Mouse (Mus musculus) skeletal muscle tissue, adult 2 months (tissue): ENCODE results near the gene Fndc1.
A peak's percentile ranks its signal among the peaks of the same experiment; 100 is the strongest.

Source experiments
- DNase-seq: peaks from one replicate; pipeline ENCODE4 v3.0.0-alpha.2; 2012; ENCODE audit warnings: low read depth, low spot score

The Fndc1 gene

DNA sequence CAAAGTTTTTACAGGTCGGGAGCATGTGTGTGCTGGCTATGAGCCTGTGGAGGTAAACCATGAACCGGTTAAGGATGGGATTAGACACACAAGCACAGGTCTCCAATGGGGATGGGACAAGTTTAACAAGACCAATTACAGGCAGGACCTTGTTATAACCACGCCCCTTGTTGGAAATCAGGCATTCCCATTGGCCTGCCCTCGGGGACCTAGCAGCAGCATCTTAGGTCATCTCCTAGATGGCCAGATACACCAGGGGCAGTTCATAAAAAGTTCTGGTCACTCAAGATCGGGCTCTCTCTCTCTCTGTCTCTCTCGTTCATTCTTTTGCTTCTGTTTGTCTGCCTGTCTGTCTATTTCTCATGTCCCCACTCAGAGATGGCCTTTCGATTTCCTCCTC, 6.9 kb downstream of the Fndc1 start:
- DNase-seq, result no peak

DNA sequence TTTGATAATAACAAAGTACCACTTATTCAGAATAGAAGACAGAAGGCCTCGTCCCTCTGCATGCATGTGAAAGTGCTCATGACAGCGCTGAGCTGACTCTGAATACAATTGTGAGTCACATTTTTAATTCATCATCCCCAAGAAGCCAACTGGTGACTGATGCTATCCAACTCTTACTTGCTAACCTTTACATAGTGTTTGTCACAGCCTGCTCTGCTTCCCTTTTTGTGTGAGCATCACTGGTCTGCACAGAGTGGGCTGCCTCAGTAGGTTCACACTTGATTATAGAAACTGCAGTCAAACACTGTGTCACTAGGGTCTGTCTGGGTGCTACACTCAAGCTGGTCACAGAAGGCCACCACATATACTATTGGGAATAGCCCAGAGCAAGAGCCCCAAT, 10.5 kb downstream of the Fndc1 start:
- no peak for DNase-seq

DNA sequence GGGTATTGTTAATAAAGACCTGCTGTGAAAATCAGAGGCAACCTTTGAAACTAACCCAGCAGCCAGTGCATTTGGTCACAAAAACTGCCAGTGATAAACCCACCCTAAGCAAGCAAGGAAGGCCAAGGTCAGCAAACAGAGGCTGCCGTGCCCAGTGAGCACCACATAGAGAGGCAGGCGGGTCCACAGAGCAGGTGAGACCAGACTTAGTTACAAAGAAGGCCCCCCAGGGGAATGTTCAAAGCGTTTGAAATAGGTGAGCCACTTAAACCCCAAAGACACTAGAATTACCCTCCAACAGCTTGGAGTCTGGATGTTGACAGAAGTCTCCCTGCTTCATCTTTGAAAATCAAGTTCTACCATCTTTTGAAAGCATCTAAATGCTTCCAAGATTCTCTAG, 12.7 kb downstream of the Fndc1 start:
- DNase-seq, result no peak

DNA sequence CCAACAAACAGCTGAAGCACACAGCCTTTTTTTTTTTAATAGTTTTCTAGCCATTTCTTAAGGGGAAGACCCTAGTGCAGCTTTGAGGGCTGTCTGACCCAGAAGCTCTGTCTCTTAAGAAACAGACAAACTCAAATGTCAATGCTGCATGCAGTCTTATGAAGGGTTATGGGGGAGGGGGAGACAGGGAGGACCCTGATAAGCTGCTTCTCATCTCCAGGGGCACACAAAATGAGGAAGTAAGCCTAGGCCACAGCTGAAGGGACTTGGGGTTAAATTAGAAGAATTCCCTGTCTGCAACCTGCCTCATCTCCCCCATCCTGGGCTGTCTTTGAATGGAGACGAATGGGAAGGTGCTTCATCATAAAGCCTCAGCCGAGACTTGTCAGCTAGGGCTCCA, 19.1 kb downstream of the Fndc1 start:
- no peak for DNase-seq

DNA sequence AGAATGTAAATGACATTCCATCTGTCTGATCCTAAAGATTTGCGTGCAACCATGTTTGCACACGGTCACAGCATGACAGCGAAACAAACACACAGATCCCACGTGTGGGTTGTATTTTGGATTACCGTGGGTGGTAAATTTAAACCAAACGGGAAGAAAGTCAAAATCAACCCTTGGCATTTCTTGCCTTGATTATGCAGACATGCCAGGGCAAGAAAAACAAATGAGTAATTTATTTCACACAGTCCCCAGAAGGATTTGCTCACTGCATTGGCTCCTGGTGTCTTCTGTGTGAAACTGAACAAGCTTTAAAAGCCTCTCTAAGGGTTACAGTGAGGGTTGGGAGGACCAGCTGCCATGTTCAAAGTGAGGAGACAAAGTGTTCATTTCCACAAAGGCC, 22.0 kb downstream of the Fndc1 start:
- DNase-seq, result no peak

DNA sequence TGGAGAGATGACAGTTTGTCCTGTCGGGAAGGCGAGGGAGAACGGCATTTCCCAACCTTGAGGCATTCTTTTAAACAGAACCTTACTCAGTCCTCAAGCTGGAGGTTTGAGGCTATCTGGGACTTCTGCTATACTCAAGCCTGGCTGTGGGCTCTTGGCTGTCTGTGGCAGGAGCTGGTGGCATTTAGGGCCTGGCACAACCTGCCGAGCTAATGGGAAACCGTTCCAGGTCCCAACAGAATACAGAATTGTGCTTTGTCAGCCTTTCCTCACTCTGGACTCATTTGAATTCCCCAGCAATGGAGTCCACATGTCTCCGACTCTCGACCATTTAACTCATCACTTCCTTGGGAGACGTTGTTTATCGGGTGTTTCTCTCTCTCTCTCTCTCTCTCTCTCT, 24.6 kb downstream of the Fndc1 start:
- no peak for DNase-seq

DNA sequence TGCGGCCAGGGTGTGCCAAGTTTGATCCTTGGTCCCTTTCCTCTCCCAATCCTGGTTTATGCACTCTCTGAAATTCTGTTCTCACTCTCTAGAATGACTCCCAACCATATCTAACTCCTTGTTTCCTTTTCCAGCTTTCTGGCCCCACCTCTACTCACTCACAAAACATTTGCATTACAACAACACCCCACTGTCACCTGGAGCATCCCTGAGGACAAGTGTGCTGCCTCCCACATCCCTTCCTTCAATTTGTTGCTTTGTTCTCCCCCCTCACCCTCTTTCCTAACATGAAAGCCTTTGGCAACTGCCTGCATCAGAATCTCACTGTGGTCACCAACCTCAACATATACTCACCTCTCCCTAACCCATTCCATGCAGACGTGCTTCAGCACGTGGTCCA, 27.2 kb downstream of the Fndc1 start:
- no peak for DNase-seq

DNA sequence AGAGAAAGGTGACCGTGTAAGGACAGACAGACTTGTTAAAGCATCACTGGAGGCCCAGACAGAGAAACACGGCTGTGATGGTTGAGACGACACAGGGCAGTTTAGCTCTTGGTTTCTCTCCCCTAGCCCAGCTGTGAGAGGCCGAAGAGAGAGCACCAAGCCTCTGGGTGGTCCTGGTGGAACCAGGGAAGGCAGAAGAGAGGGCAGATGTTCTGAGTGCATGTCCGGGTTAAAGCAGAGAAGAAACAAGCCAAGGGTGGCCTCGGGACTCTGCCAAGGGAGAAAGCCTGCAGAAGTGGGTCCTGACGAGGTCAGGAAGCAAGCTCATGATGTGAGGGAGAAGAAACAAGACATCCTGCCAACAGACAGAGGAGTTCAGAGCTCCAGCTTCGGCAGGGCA, 31.5 kb downstream of the Fndc1 start:
- DNase-seq, result no peak

DNA sequence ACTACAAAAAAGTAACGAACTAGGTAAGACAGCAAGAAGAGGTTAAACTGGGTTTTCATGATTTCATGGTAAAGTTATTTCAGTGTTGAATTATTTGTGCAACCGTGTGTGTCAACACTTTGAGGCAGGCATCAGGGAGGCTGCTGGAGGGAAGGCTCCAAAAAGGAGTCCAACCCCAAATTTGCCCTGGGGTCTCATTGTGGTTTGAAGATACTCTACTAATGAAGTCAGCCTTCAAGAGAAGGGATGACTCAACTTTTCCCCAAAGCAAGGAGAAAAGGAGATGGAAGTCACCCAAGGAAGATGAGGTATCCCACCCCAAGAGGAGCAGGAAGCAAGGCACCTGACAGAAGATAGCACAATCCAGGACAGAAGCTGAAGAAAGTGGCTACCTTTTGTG, 31.9 kb downstream of the Fndc1 start:
- peak; percentile 43 for DNase-seq

DNA sequence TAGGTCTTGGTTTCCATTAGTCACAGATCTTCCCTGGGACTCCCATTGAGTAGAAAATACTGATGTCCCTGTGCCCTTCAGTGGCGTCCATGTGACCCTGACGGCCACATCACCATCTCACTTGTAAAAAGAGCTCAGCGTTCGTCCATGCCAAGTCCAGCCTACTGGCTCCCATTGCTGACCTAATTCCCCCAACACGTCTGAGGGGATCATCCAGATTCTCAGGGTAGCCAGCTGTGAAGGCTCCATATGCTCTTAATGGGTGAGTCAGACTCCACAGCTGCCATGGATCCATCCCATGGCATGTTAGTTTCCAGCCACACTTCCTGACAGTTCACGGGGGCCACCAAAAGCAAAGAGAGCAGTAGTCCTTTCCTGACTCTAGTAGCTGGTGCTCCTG, 33.0 kb downstream of the Fndc1 start:
- peak; percentile 64 for DNase-seq

DNA sequence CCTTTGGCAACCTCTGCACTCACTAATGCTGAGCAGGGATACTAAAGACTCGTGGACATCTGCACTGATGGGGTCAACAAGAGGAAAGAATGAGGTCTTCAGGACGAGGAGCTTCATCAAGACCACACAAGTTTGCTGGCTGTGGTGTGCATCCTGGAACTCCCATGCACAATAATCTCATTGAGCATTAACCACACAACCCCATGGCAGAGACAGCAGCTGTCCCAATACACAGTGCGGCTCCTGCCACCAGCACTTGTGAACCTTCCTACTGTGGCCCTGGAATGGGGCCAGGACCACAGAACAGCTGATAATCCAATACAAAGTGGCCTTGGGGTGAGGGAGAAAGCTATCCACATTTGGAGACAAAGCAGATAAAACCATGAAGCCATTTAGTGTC, 36.6 kb downstream of the Fndc1 start:
- DNase-seq, result no peak

DNA sequence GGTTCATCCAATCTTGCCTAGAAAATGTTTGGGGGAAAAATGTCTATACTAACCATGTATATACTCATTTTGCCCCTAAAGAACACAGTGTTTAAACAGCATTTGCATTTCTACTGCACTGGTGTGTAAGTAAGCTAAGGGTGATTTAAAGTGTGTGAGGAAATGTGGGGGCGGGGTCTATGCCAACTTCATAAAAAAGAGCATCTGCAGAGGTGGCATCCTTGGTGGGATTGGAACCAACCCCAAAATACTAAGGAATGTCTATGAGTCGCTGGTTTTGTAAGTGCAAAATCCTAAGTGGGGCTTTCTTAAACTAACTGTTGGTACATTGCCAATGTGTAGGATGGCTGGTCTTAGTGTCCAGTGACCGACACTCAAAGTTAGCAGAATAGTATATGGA, 53.0 kb downstream of the Fndc1 start:
- no peak for DNase-seq

DNA sequence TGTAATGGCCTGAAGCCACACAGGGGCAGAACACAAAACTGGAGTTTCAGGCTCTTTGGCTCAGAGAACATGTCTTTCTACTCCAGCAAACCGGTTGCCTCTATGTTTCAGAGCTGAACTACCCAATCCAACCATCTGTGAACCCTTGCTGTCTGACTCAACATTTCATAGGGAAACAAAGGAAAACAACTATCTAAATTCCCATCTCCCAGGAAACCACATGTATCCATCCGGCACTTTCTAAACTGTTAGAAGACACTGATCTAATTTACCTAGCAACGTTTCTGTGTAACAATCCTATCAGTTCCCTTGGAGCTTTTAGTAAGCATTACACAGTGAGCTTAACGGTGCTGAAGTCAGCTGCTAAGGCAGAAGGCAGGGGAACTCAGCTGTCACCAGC, 67.3 kb downstream of the Fndc1 start:
- no peak for DNase-seq

DNA sequence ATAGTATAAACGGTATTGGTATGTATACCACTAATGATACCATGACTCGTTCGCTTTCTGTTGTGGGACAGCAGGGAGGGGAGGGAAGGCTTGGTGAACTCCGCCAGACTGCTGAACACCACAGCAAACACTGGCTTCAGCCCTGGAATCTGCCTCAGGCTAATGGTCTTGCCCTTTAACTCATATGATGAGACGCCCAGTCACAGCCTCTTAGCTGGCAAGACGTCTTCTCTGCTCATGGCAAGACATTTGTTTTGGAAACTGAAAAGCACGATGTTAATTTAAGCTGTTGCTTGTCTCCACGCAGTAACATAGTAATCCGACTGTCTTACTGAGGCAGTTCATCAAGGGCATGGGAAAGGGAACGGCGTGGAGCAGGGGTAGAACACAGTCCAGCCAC, 72.1 kb downstream of the Fndc1 start:
- DNase-seq, result peak; percentile 63

DNA sequence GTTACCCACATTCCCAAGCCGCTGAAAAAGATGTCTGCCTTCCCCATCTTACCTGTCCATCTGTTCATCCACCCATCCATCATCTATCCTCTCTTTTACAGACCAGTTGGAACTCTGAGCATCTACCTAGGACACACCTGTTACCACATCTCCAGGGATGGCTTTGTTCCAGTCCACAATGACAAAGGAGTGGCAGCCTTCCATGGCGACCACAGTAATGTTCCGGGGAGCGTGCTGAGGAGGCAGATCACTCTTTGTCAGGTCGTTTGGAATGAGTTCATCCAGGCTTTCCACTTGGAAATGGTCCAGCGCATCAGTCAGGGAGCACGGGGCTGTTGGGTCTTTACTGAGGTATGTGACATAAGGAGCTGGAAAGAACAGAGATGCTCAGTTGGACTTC, 73.7 kb downstream of the Fndc1 start:
- no peak for DNase-seq

DNA sequence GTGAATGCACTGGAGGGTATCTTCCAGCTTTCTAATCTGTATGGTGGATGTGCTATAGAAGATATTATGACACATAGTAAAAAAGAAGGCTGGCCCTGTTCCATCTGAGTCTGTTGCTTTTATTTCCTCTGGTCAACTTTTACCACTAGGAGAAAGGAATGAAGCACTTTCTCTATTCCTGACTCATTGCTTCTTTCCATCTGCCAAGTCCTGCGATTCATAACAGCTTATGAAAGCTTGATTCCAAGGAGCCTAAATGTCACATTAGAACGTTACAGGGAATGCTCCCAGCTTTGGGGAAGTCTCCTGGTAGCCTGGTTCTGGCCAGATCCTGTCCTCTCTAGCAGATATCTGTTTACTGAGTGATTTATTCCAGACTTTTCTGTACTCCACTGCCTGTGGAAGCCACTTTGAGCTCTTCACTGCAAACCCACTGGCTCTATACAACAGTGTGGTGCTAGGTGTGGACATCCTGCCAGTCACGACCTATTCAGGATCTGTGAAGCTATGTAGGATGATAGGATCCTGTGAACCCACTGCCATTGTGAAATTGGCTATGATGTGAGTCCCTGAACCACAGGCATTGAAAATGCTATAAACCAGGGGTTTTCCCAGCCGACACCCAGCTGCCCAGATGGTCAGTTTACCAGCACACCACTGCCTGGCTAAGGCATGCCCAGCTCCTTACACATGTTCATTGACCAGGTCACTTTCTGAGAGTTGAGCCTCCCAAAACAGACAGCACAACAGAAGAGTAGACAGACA, 77.9 kb downstream of the Fndc1 start:
- peak; percentile 48 for DNase-seq

DNA sequence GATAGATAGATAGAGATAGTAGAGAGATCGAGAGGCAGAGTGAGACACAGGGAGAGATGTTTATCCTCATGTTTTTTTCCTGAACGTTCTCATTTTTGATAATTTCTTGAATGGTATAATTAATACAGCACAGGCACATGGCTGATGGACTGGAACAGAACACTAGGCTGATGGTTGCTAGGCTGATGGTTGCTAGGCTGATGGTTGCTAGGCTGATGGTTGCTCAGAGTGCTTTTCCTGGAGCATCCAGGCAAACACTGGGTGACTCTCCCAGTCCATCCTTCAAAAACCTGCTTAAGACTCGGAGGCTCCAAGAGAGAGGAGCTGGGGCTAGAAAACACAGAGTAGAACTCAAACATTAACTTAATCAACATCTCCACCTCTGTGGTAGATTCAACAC, 80.3 kb downstream of the Fndc1 start:
- DNase-seq, result no peak

DNA sequence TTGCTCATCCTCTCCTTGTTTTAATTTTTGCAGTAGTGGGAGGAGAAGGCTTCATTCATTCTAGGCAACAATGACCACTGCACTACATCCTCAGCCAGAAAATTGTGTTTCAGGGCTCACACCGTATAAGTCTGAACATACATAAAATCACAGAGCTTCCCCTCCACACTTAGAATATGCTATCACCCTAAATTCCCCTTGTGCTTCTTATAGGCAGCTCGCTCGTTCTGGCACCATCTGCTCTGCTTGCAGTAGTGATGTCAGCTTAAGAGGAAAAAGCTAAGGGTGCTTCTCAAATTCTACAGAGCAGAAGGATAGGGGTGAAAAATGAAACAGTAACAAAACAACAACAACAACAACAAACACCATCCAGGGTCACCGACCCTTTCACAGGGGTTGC, 82.1 kb downstream of the Fndc1 start:
- DNase-seq, result no peak

DNA sequence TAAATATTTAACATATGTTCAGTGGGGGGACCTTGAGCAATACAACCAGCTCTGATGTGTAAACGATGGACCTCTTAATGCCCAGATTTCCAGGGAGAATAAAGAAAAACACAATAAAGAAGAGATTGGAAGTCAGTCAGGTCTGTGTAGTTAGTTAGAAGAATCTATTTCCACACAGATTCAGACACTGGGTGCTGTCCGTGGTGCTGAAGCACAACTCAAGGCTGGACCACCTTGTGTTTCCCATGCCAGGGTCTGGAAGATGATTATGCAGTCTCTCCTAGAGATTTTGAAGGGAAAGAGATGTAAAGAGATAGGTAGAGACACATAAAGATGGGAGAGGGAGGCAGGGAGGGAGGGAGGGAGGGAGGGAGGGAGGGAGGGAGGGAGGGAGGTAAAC, 86.1 kb downstream of the Fndc1 start:
- DNase-seq, result no peak

DNA sequence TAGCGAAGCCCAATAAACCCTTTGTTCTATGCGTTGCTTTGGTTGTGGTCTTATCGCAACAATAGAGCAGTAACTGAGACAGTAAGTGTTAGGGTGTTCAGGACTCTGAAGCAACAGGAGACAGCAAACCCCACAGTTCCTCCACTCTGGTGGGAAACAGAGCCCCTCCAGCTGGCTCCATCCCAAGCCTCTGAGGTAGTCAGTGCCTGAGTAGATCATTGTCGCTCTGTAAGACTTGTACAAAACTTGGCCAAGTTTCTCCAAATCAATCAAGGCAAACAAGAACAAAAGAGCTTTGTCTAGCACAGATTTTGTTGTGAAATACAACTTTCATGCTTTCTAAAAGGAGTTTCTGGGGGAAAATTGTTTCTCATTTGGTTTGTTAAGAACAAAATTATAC, 104.1 kb downstream of the Fndc1 start:
- no peak for DNase-seq

DNA sequence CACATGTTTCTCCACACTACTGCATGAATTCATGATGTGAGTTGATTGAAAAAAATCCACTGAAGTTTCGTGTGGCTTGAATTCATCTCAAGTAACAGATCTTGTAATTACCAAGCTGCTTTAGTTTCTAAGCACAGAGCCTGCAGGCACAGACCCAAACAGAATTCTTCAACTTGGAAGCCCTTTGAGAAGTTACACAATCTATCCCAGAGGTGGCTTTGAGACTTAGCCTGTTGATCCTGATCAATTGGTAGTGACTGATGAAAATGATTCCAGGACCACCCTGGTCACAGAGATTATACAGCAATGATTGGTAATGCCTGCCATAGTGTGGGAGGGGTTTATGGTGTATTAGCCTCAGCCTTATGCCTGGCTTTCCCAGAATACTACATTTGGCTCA, 108.2 kb downstream of the Fndc1 start:
- peak; percentile 62 for DNase-seq

DNA sequence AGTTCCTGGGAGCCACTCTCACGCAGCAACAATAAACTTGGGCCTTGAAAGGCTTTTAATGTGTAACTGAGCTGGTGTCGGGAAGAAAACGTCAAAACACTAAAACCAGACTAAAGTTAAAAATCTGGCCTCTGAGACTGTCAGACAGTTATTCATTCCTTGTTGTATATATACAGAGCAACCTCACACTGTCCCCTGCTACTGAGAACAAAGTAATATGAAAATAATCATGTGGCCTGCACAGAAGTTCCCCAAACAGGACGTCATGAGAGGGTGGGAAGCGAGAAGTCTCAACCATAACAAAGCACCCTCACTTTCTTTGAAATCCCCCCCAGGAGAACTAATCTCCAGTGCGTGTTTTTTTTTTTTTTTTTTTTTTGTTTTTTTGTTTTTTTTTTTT, 109.2 kb downstream of the Fndc1 start:
- DNase-seq, result no peak

DNA sequence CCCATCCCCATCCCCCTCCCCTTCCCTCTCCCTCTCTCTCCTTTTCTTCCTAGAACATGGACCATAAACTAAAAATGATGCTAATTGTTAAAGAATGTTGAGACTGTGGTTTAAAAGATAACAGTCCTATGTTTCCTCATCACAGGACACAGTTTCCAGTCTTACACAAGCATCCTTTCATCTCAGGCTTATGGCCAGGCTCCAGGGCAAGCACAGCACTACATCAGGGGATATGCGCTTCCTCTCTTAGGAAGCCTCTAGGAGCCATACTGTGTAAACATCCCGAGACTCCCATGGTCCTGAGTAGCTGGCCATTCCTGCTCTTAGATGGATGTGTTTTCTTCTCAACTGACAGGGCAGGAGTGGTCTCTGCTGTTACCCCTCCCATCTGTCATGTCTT, 114.1 kb downstream of the Fndc1 start:
- no peak for DNase-seq

DNA sequence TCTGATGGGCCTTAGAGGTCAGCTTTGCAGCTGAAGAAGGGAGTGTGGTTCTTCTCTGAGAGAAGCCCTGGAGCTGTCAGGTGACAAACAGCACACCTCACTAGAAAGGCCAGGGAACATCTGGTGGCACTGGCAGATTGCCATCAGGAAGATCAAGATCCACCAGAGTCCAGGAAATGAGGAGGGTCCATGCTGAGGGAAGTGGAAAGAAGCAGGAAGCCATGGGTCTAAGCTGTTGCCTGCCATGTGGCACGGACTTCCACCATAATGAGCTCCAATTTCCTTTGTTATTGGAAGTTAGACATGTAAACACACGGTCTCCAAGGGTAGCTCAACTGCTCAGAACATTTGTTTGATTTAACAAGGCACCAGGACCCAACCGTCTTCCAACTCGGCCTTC, 120.0 kb downstream of the Fndc1 start:
- no peak for DNase-seq
